Mouse (Mus musculus) stomach, postnatal 0 days (tissue): Measurements from ENCODE around the gene Cklf. TPM values are rescaled to one million over a fixed set of nuclear protein-coding genes. Genes with fewer than 3 reads are reported as not detected.

Experiments used
- ATAC-seq: fragments of 200-750 bp; cut with Nextera tagmentation; 2 replicates; pipeline ENCODE4 v1.8.0; 2017; ENCODE audit not compliant: low FRiP score, low TSS enrichment
- DNase-seq: peaks from one replicate; pipeline ENCODE4 v3.0.0-alpha.2; 2016; ENCODE audit warnings: low spot score
- H3K27ac ChIP-seq: fragments of 300-500 bp; sonication (generic); replicated peaks from 2 replicates; pipeline ENCODE4 v1.5.1; 2014; ENCODE audit warnings: mild to moderate bottlenecking, control low read depth
- H3K27me3 ChIP-seq: fragments of 300-500 bp; sonication (generic); 2 replicates; pipeline ENCODE4 v1.6.1; 2014; ENCODE audit warnings: low read length; ENCODE audit not compliant: control insufficient read depth, insufficient read depth
- H3K36me3 ChIP-seq: fragments of 300-500 bp; sonication (generic); 2 replicates; pipeline ENCODE4 v1.6.1; 2014; ENCODE audit warnings: low read length, mixed read lengths; ENCODE audit not compliant: control insufficient read depth, insufficient read depth
- H3K4me1 ChIP-seq: fragments of 300-500 bp; sonication (generic); replicated peaks from 2 replicates; pipeline ENCODE4 v1.6.1; 2014; ENCODE audit warnings: antibody characterized with exemption; ENCODE audit not compliant: control insufficient read depth, insufficient read depth
- H3K4me2 ChIP-seq: fragments of 300-500 bp; sonication (generic); replicated peaks from 2 replicates; pipeline ENCODE4 v1.6.1; 2014; ENCODE audit warnings: low read depth, mild to moderate bottlenecking, control low read depth, moderate library complexity
- H3K4me3 ChIP-seq: fragments of 300-500 bp; sonication (generic); 2 replicates; pipeline ENCODE4 v1.5.1; 2014; ENCODE audit warnings: low read depth, low read length, control low read depth
- H3K9ac ChIP-seq: fragments of 300-500 bp; sonication (generic); 2 replicates; pipeline ENCODE4 v1.6.1; 2014; ENCODE audit warnings: mild to moderate bottlenecking, low read length, control low read depth, mixed read lengths
- H3K9me3 ChIP-seq: fragments of 300-500 bp; sonication (generic); 2 replicates; pipeline ENCODE4 v1.6.1; 2016; ENCODE audit warnings: low read length; ENCODE audit not compliant: control insufficient read depth
- CTCF ChIP-seq: IDR thresholded peaks from 2 replicates; pipeline ENCODE4 v1.5.1; 2016; ENCODE audit warnings: antibody characterized with exemption, low read depth, mild to moderate bottlenecking, moderate library complexity
- EP300 ChIP-seq: optimal IDR thresholded peaks from 2 replicates; pipeline ENCODE3; 2016; ENCODE audit warnings: antibody characterized with exemption
- WGBS: fragments of 180-500 bp; shearing (Covaris S2); extraction: QIAGEN DNeasy Blood & Tissue Kit; methylation state at CpG from one replicate; pipeline ENCODE4 v1.1.7; 2014; 5-methylcytosine and 5-hydroxymethylcytosine counted together
- polyA plus RNA-seq: library from polyadenylated mRNA; unstranded; fragments of >200 nt; fragmentation: Nextera tagmentation; extraction: Ambion mirVana; gene quantifications from 2 replicates; pipeline ENCODE4 v1.2.1, GENCODE M21; 2015

Cklf gene
- polyA plus RNA-seq, result 24.1 and 25.3 TPM in 2 replicates

- Histone ChIP-seq H3K27ac (peak within 1 kb of the TSS; percentile 74), H3K36me3 (no peaks in the 10 kb centered on the region), H3K4me1 (peaks cover 6% of the 10 kb centered on the region), H3K27me3 (no peaks in the 10 kb centered on the region), H3K9me3 (no peaks in the 10 kb centered on the region), H3K9ac (peak within 1 kb of the TSS; percentile 61), H3K4me2 (peak within 1 kb of the TSS; percentile 63), H3K4me3 (peak within 1 kb of the TSS; percentile 56)
- peak; percentile 85 for ATAC-seq
- TF ChIP-seq CTCF (peak; percentile 56), EP300 (no peak)
- WGBS, result 4% methylated on average over 41 of the region's 41 CpGs
- peak; percentile 92 for DNase-seq
Observed at GRCm38 (mm10) chr8:104250439-104251367, at the start of gene Cklf. TSS of gene Cklf (plus strand) at chr8:104250861.

- WGBS, result 70% methylated on average over 3 of the region's 3 CpGs
Observed at GRCm38 (mm10) chr8:104201622-104202021, 49.0 kb upstream of the Cklf start.

GRCm38 (mm10) chr8:104202320-104202719 is 48.3 kb upstream of the Cklf start:
- Histone ChIP-seq H3K9ac (no peak overlapping the region), H3K4me1 (no peaks in the 10 kb centered on the region), H3K4me2 (no peak overlapping the region), H3K36me3 (no peaks in the 10 kb centered on the region), H3K27me3 (no peaks in the 10 kb centered on the region), H3K27ac (no peak overlapping the region), H3K9me3 (no peaks in the 10 kb centered on the region), H3K4me3 (no peak overlapping the region)
- DNase-seq (no peak), ATAC-seq (no peak)
- WGBS, result 94% methylated on average over 4 of the region's 4 CpGs
- TF ChIP-seq EP300 (no peak), CTCF (no peak)

More at GRCm38 (mm10) chr8:104201622-104202021, 49.0 kb upstream of the Cklf start:
- TF ChIP-seq EP300 (no peak), CTCF (no peak)
- Histone ChIP-seq H3K4me1 (no peaks in the 10 kb centered on the region), H3K4me2 (no peak overlapping the region), H3K9ac (no peak overlapping the region), H3K27ac (no peak overlapping the region), H3K9me3 (no peaks in the 10 kb centered on the region), H3K36me3 (no peaks in the 10 kb centered on the region), H3K4me3 (no peak overlapping the region), H3K27me3 (no peaks in the 10 kb centered on the region)
- ATAC-seq (no peak), DNase-seq (no peak)

GRCm38 (mm10) chr8:104205292-104205691 is 45.4 kb upstream of the Cklf start:
- ATAC-seq, result no peak
- Histone ChIP-seq H3K9ac (no peak overlapping the region), H3K4me2 (no peak overlapping the region), H3K27me3 (no peaks in the 10 kb centered on the region), H3K36me3 (no peaks in the 10 kb centered on the region), H3K9me3 (no peaks in the 10 kb centered on the region), H3K27ac (no peak overlapping the region), H3K4me1 (no peaks in the 10 kb centered on the region), H3K4me3 (no peak overlapping the region)
- no peak for DNase-seq
- no peak for TF ChIP-seq EP300
- no peak for TF ChIP-seq CTCF
- WGBS, result 58% methylated on average over 3 of the region's 3 CpGs

GRCm38 (mm10) chr8:104217601-104218000 is 33.1 kb upstream of the Cklf start:
- H3K4me2 ChIP-seq, result no peak overlapping the region
- WGBS, result 88% methylated on average over 5 of the region's 5 CpGs
- no peak overlapping the region for H3K27ac ChIP-seq
- no peak overlapping the region for H3K4me3 ChIP-seq
- H3K4me1 ChIP-seq, result no peaks in the 10 kb centered on the region
- DNase-seq, result no peak
- no peak for TF ChIP-seq EP300
- no peak for TF ChIP-seq CTCF
- no peak overlapping the region for H3K9ac ChIP-seq
- ATAC-seq, result no peak
- H3K9me3 ChIP-seq, result no peaks in the 10 kb centered on the region
- no peaks in the 10 kb centered on the region for H3K36me3 ChIP-seq
- H3K27me3 ChIP-seq, result no peaks in the 10 kb centered on the region

GRCm38 (mm10) chr8:104219079-104219478 is 31.6 kb upstream of the Cklf start:
- no peak overlapping the region for H3K27ac ChIP-seq
- ATAC-seq, result no peak
- WGBS, result 30% methylated on average over 11 of the region's 11 CpGs

More at GRCm38 (mm10) chr8:104219079-104219478, 31.6 kb upstream of the Cklf start:
- Histone ChIP-seq H3K27me3 (no peaks in the 10 kb centered on the region), H3K4me3 (no peak overlapping the region), H3K9ac (no peak overlapping the region), H3K9me3 (no peaks in the 10 kb centered on the region), H3K4me2 (no peak overlapping the region), H3K4me1 (no peaks in the 10 kb centered on the region), H3K36me3 (no peaks in the 10 kb centered on the region)
- TF ChIP-seq EP300 (no peak), CTCF (peak; percentile 73)
- peak; percentile 58 for DNase-seq
